Comparison of ENCODE assay signal across 10 mouse cellular contexts in the genomic region with DNA sequence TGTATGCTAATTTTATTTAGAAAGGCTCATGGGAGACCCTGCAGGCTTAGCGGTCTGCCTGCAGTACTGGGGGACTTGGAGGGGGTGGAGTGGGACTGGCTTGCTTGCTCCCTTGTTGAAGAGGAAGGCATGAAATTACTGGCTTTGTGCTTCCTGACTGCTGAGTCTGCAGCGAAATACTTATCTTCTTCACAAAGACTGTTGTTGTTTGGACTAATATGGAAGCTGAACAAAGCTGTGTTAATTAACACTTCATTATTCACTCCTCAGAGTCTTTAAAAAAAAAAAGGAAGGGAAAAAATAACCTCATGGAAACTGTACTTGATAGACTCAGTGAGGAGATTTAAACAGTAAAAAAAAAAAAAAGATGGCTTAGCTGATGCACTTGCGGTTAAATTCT. TPM values are rescaled to one million over a fixed set of nuclear protein-coding genes. Genes with fewer than 3 reads are reported as not detected.
DNase-seq lines count a peak whose midpoint lies in the region; ATAC-seq and TF ChIP-seq lines count a peak whose summit lies in the region.
"Had no signal": no experiment of that assay in that cellular context is flagged by ENCODE, and none has a peak within 500 bp of the region (broad histone marks: within the 10 kb centered on the region; RNA-seq: fewer than 3 reads in every experiment).

No protein-coding gene starts in this region.

- no peak overlapping the region for H3K4me2 ChIP-seq in forebrain, embryonic 12.5 days

- ATAC-seq in forebrain, embryonic 12.5 days (ENCODE audit: low FRiP score), result peak; percentile 74; the same call in 1 of the 2 replicates

- no peaks in the 10 kb centered on the region for H3K27me3 ChIP-seq in kidney, adult 2 months (replicated peaks; ENCODE audit: control insufficient read depth, insufficient read depth, low read length)
- no peaks in the 10 kb centered on the region for H3K27me3 ChIP-seq in forebrain, embryonic 12.5 days
- no peaks in the 10 kb centered on the region for H3K27me3 ChIP-seq in midbrain, embryonic 10.5 days (ENCODE audit: low read depth, poor library complexity, severe bottlenecking)

- peaks cover 9% of the 10 kb centered on the region for H3K4me1 ChIP-seq in kidney, adult 2 months (ENCODE audit: control insufficient read depth, insufficient read depth, low read length)
- H3K4me1 ChIP-seq in forebrain, embryonic 12.5 days, result peaks cover 18% of the 10 kb centered on the region
- peaks cover 26% of the 10 kb centered on the region for H3K4me1 ChIP-seq in midbrain, embryonic 10.5 days

- no peak for TF ChIP-seq POLR2A in kidney, adult 2 months (IDR thresholded peaks at IDR 0.05; ENCODE audit: low read depth, low read length)

- DNase-seq in kidney, adult 2 months, result no peak
- no peak for DNase-seq in kidney, postnatal 10 days
- DNase-seq in R1 (ENCODE audit: low read depth, low spot score), result peak; percentile 3
- peak; percentile 19 for DNase-seq in midbrain, embryonic 10.5 days (ENCODE audit: low spot score)
- no peak for DNase-seq in cerebellum, postnatal 36 days
- no peak for DNase-seq in cerebellum, adult 18-20 months
- no peak for DNase-seq in gastrocnemius, postnatal 10 days
- DNase-seq: thymus, postnatal 14 days had no signal

- H3K27ac ChIP-seq in kidney, adult 2 months (ENCODE audit: insufficient read depth, low read depth, low read length), result peak overlapping the region; percentile 93; the same call in 1 of the 2 replicates
- no peak overlapping the region for H3K27ac ChIP-seq in forebrain, embryonic 12.5 days
- no peak overlapping the region for H3K27ac ChIP-seq in midbrain, embryonic 10.5 days (replicated peaks)

- no peaks in the 10 kb centered on the region for H3K9me3 ChIP-seq in forebrain, embryonic 12.5 days
- no peaks in the 10 kb centered on the region for H3K9me3 ChIP-seq in midbrain, embryonic 10.5 days (replicated peaks)

- no peak overlapping the region for H3K9ac ChIP-seq in forebrain, embryonic 12.5 days

- WGBS in kidney, adult 2 months, result 50% methylated on average over 3 of the region's 3 CpGs
- 39% methylated on average over 3 of the region's 3 CpGs for WGBS in forebrain, embryonic 12.5 days
- WGBS in midbrain, embryonic 10.5 days, result 52% methylated on average over 3 of the region's 3 CpGs

- no peak overlapping the region for H3K4me3 ChIP-seq in kidney, adult 2 months (ENCODE audit: insufficient read depth, low read depth, low read length)
- H3K4me3 ChIP-seq in forebrain, embryonic 12.5 days (replicated peaks), result no peak overlapping the region
- H3K4me3 ChIP-seq in midbrain, embryonic 10.5 days, result no peak overlapping the region

- no peaks in the 10 kb centered on the region for H3K36me3 ChIP-seq in kidney, adult 2 months (ENCODE audit: control insufficient read depth, insufficient read depth, low read length)
- no peaks in the 10 kb centered on the region for H3K36me3 ChIP-seq in forebrain, embryonic 12.5 days (replicated peaks)
- H3K36me3 ChIP-seq in midbrain, embryonic 10.5 days, result no peaks in the 10 kb centered on the region

- TF ChIP-seq CTCF in kidney, adult 2 months (conservative IDR thresholded peaks at IDR 0.05; ENCODE audit: insufficient read depth, insufficient read length, low read depth, low read length), result no peak

RNA-seq across cellular contexts. Expression of a gene that starts 1.1 kb away (rescaled TPM):
- polyA plus RNA-seq in kidney, adult 2 months (2012; rRNA removed), result 10.0 and 12.3 TPM in 2 replicates
- 0.36 and 0.38 TPM in 2 replicates for polyA plus RNA-seq in forebrain, embryonic 12.5 days (2016; fragmentation: Nextera tagmentation; extraction: Ambion mirVana)
- polyA plus RNA-seq in midbrain, embryonic 10.5 days (2016; fragmentation: Nextera tagmentation; extraction: Ambion mirVana), result 0.26 TPM in 1 of 2 replicates, not detected in the other
- 1 to 10 TPM in 1 of 2 experiments, under 1 TPM in 1; 0.70 to 1.2 TPM for total RNA-seq in gastrocnemius, postnatal 10 days (2021)
- total RNA-seq: MEL had no signal

Comparison
In these comparisons a context has a peak if more than half of its experiments do, and no peak if none do; other contexts are left out.
1. DNase-seq: peak in R1 (single experiment) and midbrain, embryonic 10.5 days (single experiment); none in kidney, adult 2 months (single experiment), kidney, postnatal 10 days (single experiment), cerebellum, postnatal 36 days (0 of 2), cerebellum, adult 18-20 months (0 of 2) and gastrocnemius, postnatal 10 days (single experiment).